Mouse (Mus musculus) layer of hippocampus, postnatal 14 days (tissue): Measurements from ENCODE around the gene Fam129b. TPM values are rescaled to one million over a fixed set of nuclear protein-coding genes. Genes with fewer than 3 reads are reported as not detected.

ENCODE experiments used
- DNase-seq, 2 experiments: peaks; one replicate each; pipeline ENCODE4 v3.0.0; 2021 to 2022; ENCODE audit warnings: low spot score in 2 of 2, mixed read lengths in 1 of 2
- total RNA-seq, 2 experiments: library from RNA; stranded (reverse); gene quantifications; 2 replicates each; pipeline ENCODE4 v1.2.3; 2021

Fam129b gene
- total RNA-seq, 2 experiments from 2014 or later, result 15.2 to 18.7 TPM

DNA sequence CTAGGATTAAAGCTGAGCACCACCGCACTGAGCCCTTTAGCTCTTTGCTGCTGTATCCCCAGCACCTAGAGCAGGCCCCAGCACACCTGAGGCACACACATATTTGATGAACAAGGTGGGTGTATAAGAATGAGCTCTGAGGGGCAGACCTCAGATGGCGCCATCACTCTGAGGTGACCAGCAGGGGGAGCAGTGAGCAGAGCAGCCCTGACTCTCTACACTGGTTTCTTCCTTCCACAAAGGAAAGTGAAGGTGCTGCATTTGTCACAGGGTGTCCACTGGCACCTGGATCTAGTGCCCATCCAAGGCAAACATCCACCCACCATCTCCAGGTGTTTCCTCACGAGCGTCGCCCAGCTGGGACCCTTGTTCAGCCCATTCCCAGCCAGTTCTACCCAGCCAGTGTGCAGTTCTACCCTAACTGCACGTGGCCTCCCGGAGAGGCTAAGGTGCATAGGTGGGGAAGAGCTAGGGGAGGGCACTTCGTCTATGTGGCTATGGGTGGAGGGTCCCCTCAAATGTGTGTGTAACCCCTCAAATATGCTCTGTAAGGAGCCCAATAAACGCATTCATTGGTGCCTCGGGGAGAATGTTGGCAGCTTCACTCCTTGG is 16.8 kb upstream of the Fam129b start:
- DNase-seq, result peak in 1 of 2 experiments; percentile 59

DNA sequence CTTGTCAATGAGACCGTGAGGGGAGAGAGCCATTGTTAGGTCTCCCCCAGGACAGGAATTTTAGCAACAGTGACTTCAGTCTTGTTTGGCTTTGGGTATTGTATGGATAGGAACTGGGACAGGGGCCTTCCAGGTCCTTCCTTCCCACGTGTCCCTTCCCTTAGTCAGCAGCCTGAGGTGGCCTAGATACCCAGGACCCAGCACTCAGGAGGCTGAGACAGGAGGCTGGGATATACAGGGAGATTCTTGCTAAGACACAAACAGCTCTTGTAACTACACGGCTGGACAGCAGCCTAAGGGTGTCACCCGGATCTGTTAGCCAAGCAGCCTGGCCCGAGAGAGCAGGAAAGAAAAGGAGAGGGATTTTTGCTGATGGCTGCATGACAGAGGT is 16.3 kb upstream of the Fam129b start:
- DNase-seq, result no peak

DNA sequence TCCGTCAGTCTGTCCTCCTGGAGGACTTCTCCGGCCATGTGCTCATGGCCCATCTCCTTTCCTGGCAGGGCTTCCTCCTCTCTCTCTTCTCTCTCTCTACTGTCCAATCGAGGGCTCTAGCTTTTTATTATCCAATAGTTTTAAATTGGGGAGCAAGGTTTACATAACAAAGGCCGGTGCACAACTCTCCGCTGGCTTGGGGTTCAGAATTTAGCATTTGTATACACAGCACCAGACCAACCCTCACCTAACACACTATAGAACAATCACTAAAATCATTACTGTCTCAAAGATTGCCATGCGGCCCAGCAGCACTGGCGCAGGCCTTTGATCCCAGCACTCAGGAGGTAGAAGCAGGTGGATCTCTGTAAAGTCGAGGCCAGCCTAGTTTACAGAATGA is 15.1 kb upstream of the Fam129b start:
- DNase-seq, result no peak

DNA sequence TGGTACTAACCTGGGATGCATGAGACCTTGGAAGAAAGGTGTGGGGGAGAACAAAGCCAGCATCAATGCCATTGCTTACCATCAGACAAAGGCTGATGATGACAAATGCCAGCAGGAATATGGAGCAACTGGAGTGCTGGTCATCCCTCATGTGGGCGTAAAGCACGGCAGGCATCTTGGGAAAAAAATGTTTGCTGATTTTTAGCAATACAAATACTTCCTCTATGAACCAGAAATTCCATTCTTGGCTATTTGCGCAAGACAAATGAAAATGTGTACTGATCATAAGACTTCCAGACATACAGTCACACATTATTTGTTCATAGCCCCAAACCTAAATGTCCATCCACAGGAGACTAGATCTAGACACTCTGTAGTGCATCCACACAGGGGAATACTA is 12.6 kb upstream of the Fam129b start:
- DNase-seq, result no peak

DNA sequence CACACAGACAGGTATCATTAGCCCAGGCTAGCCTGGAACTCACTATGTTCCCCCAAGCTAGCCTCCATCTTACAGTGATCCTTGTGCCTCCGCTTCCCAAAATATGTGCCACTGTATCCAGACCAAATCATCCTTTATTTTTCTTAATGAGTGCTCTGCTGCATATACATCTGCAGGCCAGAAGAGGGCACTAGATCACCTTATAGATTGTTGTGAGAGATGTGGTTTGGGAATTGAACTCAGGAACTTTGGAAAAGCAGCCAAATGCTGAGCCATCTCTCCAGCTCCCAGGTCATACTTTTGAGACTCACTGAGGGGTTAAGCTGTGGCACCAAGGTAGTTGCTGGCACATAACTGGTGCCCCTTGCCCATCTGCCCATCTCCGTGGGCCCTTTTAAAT is 11.2 kb upstream of the Fam129b start:
- no peak for DNase-seq

DNA sequence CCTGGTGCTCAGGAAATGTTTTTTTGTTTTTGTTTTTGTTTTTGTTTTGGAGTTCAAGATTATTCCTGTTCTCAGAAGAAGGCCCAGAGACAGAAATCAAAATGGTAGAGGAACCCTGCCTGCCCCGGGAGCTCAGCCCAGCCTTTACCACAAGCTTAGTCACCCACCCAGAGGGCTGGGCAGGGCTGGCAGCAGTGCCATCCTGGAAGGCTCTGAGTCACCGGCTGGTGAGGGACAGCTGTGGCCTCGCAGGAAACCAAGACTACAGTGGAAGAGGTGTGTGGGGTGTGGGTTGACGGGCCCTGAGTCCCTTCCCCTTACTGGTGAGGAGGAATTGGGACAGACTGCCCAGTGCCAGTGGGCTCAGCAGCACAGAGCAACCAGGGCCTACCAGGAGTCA is 8.6 kb upstream of the Fam129b start:
- no peak for DNase-seq

DNA sequence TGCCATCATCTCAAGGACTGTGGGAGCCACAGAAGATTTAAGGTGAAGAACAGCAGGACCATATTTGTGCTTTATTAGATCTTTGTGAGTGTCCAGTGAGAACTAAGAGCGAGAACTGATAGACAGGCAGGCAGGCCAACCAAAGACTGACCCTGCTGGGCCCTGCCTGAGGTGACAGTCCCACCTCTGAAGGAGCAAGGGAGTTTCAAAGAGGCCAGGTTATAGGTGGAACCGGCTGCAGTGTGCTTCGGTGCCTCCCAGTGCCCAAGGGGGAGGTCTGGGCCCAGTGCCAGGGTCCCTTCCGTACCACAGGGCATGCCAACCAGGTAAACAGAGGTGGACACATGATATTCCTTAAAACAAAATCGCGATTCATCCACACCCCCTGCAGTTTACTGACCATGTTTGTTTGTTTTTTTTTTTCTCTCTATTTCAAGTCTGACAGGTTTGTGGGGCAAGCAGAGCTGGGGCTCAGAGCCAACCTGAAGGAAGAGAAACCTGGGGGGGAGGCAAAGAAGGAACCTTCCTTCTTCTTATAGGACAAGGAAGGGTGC is 6.1 kb upstream of the Fam129b start:
- DNase-seq, result no peak

DNA sequence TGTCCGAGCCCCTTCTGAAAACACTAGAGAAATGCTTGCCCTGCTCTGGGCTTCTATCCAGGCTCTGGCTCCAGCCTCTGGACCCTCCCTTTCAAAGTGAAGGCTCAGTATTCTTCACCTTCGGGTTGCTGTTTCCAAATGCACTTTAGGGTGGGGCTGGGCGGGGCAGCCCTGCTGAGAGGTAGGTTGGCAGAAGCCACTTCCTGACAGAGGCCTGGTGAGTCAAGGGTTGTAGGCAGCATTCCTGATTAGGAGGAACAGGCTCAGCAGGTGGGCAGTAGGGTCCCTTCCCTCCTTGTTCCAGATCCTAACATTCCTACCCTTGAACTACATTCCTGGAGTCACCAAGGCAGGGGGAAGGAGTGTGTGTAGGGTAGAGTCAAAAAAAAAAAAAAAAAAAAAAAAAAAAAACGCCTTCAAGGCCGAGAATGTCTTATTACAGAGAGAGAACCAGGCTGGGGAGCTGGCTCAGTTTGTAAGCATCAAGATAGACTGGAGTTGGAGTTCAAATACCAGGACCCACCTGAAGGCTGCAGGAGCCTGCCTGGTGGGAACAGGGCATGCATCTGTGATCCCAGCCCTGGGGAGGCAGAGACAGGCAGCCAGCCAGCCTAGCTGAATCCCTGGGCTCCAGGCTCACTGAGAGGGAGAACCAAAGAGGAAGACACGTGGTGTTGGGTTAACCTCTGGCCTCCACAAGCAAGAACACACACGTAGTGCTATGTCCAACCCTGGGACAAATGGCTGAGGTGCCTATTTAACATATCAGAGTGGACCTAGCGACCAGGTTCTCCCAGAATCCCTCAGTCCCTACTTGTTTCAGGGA is 5.4 kb upstream of the Fam129b start:
- DNase-seq, result no peak

DNA sequence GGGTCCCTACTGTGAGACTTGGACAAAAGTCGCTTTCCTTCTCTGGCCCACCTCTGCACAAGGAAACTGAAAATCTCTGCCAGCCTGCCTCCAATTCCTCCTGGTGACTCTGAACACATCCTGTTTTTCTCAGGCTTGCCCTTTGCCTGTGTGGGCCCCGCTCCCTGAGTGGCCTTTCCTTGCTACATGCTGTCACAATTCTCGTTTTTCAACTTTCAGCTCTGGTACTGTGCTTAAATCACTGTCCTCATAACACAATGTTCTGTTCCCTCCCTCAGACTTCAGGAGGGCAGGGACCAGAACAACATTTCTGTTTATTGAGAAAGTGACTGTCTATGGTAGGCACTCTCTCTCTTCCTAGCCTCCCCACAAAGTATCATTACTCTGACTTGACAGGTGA is 1.8 kb upstream of the Fam129b start:
- DNase-seq, result no peak

DNA sequence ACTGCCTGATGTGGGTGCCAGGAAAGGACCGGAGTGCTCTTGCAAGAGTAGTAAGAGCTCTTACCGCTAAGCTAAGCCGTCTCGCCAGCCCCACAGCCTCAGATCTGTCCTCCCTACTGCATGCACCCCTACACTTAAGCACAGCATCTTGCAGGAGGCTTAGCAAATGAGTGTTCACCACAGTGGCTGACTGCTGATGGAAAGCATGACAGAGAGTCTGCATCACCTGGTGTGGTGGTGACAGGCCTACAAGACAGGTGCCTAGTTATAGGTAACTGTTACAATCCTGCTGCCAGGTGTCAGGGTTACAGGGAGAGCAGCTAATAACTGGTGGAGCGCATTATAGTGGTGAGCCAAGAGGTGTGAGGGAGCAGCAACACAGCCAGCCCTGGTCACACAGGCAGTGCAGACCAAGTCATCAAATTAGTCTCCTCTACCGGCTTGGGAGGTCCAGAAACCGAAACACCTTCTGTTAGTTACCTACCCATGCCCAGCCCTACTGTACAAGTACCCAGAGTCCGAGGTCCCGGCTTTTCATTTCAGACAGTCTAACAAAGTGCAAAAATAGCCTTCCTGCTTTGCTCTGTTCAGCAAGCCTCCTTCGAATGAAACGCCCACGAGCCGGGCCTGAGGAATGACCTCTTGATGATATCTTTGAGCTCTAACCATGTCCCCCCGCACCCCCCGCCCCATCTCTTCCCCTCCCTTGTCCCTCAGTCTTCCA is 801 bp upstream of the Fam129b start:
- no peak for DNase-seq

DNA sequence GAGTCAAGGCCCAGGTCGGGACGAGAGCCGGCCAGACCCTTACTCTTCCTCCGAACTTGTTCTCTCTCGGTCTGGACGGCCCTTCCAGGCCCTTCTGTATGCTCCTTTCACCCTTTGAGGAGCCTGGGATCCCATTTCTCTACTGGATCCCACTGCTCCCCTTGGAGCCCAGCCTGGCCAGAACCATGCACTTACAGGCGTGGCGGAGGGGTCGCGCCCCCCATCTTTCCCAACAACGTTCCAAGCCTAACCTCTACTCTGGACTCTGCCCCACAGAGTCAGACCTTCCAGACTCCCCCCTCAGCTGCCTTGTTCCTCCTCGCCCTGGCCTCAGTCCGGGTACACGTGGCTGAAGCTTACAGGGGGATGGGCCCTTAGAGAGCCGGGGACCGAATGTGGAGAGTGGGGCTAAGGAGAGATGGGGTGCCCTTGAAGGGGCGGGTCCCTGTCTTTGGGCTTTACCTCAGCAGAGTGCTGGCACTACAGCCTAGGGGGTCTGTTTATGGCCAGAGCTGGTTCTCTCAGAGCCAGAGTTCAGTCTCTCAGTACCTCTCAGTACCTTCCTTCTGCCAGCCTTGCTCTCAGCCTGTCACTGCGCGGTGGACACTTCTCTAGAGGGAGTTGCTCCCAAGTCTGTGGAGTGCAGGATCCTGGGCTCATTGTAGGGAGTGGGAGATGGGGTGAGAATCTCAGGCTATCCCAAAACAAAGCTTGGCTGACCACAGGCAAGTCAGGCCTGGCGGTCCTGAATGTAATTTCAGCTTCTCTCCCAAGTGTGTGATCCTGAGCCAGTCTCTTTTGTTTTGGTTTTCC is 782 bp downstream of the Fam129b start:
- no peak for DNase-seq

DNA sequence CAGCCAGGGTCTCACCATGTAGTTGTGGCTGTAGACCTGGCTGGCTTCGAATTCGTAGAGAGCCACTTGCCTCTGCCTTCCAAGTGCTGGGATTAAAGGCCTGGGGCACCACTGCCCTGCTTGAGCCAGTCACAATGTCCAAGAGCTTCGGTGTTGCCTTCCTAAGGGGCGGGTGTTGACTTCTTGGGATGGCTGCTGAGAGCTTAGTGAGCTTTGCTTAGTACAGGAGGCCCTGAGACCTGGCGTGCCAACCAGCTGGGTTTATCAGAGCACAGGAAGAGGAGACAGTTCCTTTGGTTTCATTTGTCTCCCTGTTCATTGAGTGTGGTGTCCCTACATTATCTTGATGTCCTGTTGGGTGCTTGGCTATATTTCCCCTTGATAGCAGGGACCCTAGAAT is 1.4 kb downstream of the Fam129b start:
- no peak for DNase-seq

DNA sequence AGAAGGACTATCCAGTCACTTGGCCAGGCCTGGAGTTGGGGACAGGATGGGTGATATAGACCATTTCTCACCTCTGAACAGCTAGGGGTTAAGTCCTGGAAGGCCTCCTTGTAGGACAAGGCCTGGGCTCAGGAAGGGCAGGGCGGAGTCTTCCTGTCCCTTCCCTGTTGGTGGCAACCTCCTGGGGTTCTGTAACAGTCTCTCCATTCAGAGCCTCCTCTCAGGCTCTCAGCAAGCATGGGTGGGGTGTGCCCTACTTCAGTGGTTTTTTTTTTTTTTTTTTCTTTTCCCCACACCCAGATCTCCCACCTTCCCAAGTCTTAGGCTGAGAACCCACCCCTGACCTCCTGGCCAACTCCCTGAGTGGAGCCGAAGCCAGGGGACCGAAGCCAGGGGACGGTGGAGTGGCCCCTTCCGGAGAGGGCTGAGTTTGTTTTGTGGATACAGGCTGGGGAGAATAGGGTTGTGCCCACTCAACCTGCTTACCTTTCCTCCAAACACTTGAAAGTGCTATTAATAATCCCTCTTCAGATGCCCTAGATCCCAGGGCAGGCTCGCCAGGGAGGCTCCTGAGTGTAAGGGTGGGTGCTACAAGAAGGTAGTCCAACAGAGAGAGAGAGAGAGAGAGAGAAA is 2.0 kb downstream of the Fam129b start:
- DNase-seq, result no peak

DNA sequence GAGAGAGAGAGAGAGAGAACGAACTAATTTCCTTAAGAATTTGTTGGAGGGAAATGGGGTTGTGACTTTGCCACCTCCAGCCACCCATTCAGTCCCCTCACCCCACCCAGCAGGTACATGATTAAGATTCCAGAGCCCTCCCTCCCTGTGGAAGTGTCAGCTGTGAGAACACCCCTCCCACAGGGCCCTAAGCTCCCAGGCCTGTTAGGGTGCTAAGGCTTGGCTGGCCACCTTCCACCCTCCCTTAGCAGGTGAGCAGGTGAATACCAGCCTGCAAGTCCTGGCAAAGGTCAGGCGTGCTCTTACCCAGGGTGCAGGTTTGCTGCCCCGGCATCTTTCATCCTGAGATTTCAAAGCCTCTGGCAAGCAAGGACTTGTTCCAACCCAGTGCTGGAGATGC is 2.5 kb downstream of the Fam129b start:
- no peak for DNase-seq

DNA sequence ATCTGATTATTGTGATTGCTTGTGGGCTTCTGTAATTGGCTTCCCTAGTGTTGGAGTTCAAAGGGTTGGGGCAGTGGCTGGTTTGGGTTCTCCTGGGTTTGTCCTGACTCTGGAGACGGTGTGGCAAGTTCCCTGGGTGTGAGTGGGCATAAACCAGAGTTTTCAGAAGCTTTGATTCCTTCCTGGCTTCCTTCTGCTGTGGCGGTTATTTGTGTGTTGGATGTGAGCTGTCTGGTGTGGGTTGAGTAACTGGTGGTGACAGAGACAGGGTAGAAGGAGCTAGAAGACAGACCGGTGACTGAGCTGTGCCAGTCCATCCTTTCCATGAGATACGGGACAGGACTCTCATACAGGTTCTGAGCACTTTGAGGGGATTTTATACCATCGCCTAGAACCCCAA is 3.7 kb downstream of the Fam129b start:
- no peak for DNase-seq

DNA sequence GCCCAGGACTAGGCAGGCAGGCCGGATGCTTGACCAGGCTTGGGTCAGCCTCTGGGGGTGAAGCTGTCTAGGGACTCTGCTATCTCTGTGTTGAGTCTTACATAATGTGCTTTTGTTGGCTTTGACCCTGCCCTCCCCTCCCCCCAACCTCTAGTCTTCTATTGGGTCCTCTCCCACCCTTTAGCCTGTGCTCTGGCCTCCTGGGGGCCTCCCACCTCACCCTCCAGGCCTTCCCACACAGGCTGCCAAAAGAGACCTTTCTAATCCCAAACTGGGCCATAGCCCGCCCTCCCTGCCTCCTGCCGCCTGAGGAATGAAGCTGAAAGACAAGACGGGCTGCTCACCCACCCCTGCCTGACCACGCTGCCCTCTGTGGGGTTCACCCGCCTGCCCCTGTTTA is 5.1 kb downstream of the Fam129b start:
- no peak for DNase-seq

DNA sequence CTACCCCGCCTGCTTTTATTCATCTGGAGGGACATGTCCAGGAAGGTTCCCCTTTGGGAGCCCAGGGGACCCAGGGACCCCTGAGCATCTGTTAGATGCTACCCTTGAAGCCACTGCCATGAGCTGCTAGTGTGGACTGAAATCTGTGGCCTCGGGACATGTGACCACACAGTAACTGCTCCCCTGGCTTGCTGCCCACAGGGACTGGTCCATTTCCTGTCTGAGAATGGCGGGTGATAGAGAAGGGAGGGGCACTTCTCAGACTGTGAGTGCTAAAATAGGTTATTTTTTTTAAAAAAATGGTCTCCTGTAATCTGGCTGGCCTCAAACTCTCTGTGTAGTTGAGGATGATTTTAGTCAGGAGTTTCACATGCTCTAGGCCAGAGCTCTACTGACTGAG is 5.8 kb downstream of the Fam129b start:
- no peak for DNase-seq

DNA sequence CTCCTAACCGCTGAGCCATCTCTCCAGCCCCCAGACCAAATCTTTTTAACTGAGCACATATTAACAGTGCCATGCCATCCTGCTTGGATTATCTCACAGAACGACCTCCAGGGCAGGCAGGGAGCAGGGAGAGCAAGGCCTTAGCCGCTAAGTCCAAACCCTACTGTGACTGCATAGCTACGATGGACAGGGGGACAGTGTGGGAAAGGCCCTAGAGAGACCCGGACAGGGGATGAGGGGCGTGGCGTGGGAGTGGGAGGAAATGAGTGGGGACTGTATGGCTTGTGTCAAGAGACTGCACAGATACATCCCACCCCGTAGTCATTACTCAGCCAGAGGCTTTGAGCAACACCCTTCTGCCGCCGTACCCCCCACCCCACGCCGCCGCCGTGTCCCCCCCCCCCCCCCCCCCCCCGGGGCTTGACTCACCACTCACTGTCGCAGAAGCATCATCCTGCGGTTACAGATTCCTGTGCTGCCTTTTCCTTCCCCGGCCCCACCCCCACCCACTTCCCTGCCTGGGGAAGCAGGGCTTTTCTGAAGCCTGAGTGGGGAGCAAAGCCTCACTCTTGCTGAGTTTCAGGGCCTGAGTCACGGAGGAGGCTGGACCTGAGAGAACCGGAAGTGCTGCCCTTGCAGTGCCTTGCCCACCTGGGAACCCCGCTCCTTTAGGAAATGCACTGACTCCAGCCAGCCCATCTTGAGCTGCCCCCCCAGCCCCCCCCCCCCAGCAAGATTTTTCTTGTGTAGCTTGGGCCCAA is 6.5 kb downstream of the Fam129b start:
- DNase-seq, result no peak

DNA sequence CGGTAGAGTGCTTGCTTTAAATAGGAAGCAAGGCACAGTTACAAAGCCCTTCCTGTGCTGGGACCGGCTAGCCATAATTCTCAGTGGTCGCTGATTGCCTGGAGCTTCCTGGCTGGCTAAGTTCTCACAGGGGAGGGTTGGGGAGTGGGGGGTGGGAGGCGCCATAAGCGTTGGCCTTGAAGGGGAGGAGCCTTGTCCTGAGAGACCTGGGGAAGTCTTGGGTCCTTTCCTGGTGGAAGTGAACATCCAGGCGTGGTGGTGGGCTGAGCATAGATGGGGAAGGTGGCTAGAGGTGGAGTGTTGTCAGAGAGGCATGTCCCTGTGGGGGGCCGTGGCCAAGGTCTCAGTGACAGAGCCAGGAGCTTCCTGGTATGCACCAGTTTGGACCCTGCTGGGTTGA is 8.8 kb downstream of the Fam129b start:
- no peak for DNase-seq

DNA sequence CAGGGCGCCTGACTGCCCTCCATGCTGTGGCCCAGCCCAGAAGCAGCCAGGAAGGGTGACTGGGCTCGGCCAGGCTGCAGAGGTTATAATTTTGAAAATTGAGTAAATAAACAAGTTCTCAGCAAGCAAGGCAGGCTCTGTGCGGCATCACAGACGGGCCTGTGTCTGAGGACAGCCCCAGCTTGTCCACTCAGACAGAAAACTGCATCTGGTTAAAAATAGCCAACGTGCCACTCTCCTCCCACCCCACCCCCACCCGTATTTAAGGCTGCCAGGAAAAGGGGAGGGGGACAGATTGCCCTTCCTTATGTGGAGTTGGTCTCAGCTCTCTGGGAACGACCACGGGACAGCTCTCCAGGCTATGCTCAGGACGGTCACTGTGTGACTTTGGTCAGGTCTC is 12.1 kb downstream of the Fam129b start:
- DNase-seq, result no peak
